Mouse (Mus musculus) kidney, adult 8-10 months (tissue): Measurements from ENCODE around the gene Pkd1.

ENCODE experiments used
- DNase-seq, 2 experiments: peaks; one replicate each; pipeline ENCODE4 v3.0.0; 2022

Pkd1 gene

GRCm38 (mm10) chr17:24549618-24550415 lies at the start of gene Pkd1:
TSS of gene Pkd1 (plus strand) at chr17:24549834.
- DNase-seq: peak; percentile 99

- DNase-seq: no peak
These were observed 47.4 kb upstream of the Pkd1 start for GRCm38 (mm10) chr17:24502208-24502607.

GRCm38 (mm10) chr17:24504085-24504484 lies 45.5 kb upstream of the Pkd1 start:
- DNase-seq: no peak

GRCm38 (mm10) chr17:24505286-24505955 lies 44.2 kb upstream of the Pkd1 start:
- DNase-seq: no peak

- DNase-seq: no peak
These were observed 43.1 kb upstream of the Pkd1 start for GRCm38 (mm10) chr17:24506332-24507070.

GRCm38 (mm10) chr17:24507129-24507664 lies 42.4 kb upstream of the Pkd1 start:
- DNase-seq: no peak

- DNase-seq: no peak
These were observed 41.7 kb upstream of the Pkd1 start for GRCm38 (mm10) chr17:24507806-24508460.

- DNase-seq: peak; percentile 33 to 69
These were observed 36.0 kb upstream of the Pkd1 start for GRCm38 (mm10) chr17:24513609-24514008.

GRCm38 (mm10) chr17:24514270-24515257 lies 35.1 kb upstream of the Pkd1 start:
- peak in 1 of 2 experiments; percentile 13 for DNase-seq

GRCm38 (mm10) chr17:24520450-24520849 lies 29.2 kb upstream of the Pkd1 start:
- DNase-seq: no peak

GRCm38 (mm10) chr17:24524734-24525133 lies 24.9 kb upstream of the Pkd1 start:
- no peak for DNase-seq

- DNase-seq: no peak
These were observed 22.3 kb upstream of the Pkd1 start for GRCm38 (mm10) chr17:24527315-24527714.

- DNase-seq: peak; percentile 94 to 100
These were observed 21.7 kb upstream of the Pkd1 start, which contains the start of gene Traf7 for GRCm38 (mm10) chr17:24527723-24528559. TSS of gene Traf7 (minus strand) at chr17:24527938.

GRCm38 (mm10) chr17:24528560-24528918 lies 21.1 kb upstream of the Pkd1 start:
- no peak for DNase-seq

GRCm38 (mm10) chr17:24529007-24529451 lies 20.6 kb upstream of the Pkd1 start:
- DNase-seq: peak; percentile 39 to 63

GRCm38 (mm10) chr17:24529883-24530282 lies 19.8 kb upstream of the Pkd1 start:
- DNase-seq: no peak

- no peak for DNase-seq
These were observed 19.1 kb upstream of the Pkd1 start for GRCm38 (mm10) chr17:24530361-24531050.

GRCm38 (mm10) chr17:24531064-24531463 lies 18.6 kb upstream of the Pkd1 start:
- DNase-seq: no peak

GRCm38 (mm10) chr17:24532045-24532444 lies 17.6 kb upstream of the Pkd1 start:
- DNase-seq: no peak
